Mouse (Mus musculus) spleen, embryonic (tissue): Measurements from ENCODE around the gene Olfr111.
"Not testable (repeated sequence)": the region's sequence is repeated elsewhere in the genome, so short reads cannot be mapped to it uniquely, and the experiment has no call there.

Source experiments
- CTCF ChIA-PET: fragments of 350-600 bp; sonication (Branson Sonifier 250); formaldehyde crosslinking; loops from one replicate; lab custom pipeline; 2022; lab: Charles Lee

The Olfr111 gene

DNA sequence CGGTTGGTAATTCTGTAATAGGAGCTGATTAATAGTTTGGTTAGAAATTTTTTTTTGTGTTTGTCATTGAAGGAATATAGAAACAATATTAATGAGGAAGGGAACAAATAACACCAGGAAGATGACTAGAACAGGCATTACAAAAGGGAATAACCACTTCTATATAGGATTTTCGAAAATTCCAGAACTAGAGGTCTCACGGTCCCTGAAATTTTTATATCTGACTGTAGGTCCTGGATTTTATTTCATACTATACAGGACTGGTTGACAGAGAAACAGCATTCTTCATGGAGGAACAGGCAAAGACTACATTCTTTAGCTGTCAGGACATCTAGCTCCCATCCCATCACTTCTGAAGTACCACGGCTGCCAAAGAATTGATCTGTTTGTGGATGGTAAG, at the start of gene Olfr111:
Gene Olfr111 (plus strand): TSS at position 301 of the 400 bp plus-strand sequence.
- CTCF ChIA-PET = no interaction called here

- CTCF ChIA-PET = no interaction called here
Observed at GRCm38 (mm10) chr17:37458616-37459015, 49.2 kb upstream of the Olfr111 start, which contains the start of gene Olfr109. TSS of gene Olfr109 (plus strand) at chr17:37458916.

- CTCF ChIA-PET = no interaction called here
Observed at GRCm38 (mm10) chr17:37483452-37483851, 24.4 kb upstream of the Olfr111 start, which contains the start of gene H2-M2. TSS of gene H2-M2 (minus strand) at chr17:37483552.

DNA sequence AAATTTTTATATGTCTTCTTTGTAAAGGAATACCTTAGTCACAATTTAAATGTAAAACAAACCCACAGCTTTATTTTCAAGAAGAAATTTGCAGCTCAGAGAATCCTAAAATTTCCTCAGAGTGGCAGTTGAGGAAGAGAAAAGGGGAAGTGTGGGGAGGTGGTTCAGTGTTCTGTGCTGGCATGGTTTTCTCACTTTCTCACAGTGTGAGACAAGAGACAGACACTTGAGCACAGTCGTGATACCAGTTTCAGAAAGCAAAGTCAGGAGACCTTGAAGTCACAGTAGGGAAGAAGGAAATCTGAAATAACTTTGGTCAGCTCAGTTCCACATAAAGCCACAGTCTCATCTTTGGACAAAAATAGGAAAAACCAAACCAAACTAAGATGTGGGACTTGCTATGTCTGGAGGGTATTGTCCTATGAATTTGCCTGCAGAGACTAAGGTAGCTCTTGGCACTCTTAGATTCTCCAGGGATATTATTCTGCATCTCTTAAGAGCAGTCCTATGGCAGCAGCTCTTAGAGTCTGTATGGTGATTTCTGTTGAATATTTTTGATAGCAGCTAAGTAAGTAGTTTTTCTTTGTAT, 15.8 kb upstream of the Olfr111 start, which contains the start of gene Olfr110:
Gene Olfr110 (plus strand): TSS at position 539 of the 589 bp plus-strand sequence.
- CTCF ChIA-PET = no interaction called here

DNA sequence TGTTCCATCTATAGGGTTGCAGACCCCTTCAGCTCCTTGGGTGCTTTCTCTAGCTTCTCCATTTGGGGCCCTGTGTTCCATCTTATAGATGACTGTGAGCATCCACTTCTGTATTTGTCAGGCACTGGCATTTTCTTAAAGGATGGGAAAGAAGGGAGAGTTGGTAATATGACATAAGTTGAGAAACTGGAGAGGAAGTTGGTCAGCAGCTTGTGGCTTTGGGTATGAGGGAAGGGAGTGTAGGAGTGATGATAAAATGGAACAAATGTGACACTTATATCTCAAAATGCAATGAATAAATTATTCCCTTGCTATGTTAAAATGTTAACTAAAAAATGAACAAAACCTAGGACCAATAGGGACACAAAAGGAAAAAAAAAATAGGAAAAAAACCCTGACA, 16.8 kb downstream of the Olfr111 start:
- CTCF ChIA-PET = not testable (repeated sequence)

DNA sequence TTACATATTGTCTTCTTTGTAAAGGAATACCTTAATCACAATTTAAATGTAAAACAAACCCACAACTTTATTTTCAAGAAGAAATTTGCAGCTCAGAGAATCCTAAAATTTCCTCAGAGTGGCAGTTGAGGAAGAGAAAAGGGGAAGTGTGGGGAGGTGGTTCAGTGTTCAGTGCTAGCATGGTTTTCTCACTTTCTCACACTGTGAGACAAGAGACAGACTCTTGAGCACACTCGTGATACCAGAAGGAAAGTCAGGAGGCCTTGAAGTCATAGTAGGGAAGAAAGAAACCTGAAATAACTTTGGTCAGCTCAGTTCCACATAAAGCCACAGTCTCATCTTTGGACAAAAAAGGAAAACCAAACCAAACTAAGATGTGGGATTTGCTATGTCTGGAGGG, 17.6 kb downstream of the Olfr111 start:
- CTCF ChIA-PET = not testable (repeated sequence)

- CTCF ChIA-PET = no interaction called here
Observed at GRCm38 (mm10) chr17:37535173-37535572, 27.3 kb downstream of the Olfr111 start.

DNA sequence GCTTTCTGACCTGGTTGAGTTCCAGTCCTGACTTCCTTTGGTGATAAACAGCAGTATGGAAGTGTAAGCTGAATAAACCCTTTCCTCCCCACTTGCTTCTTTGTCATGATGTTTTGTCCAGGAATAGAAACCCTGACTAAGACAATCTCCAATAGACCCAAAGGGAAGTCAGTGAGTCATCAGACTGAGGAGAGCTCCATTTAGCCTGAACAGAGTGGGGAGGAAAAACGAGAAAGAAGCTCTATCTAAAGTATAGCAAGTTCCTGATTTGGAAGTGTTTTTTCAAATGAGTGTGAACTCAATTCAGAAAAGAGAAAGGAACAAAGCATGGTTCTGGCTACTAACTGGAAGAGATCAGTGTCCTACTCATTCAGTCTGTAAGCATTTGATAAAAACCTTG, 30.6 kb downstream of the Olfr111 start:
- CTCF ChIA-PET = not testable (repeated sequence)

DNA sequence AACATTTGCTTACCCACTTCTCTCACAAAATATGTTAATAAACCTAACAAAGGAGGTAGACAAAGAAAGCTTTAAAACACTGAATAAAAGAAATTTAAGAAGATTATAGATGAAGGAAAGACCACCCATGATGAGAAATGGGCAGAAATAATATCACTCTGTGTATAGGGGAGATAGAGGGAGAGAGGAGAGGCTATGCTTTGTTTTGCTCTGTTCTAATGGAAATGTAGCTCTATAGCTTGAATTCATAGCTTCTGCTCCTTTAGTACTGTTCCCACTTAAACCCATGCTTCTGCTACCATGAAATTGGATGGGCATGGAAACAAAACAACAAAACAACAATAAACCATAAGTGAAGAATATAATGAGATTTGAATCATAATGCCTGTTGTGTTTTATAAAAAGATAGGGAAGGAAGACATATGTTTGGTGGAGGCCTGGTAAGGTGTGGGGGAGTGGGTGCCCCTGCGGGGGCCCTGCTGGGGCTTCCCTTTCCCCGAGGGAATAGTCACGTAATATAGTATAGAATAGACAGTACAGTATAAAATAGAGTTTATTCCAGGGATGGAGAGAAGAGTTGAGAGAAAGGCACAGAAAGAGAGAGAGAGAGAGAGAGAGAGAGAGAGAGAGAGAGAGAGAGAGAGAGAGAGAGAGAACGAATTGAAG, 33.8 kb downstream of the Olfr111 start:
- CTCF ChIA-PET = no interaction called here

DNA sequence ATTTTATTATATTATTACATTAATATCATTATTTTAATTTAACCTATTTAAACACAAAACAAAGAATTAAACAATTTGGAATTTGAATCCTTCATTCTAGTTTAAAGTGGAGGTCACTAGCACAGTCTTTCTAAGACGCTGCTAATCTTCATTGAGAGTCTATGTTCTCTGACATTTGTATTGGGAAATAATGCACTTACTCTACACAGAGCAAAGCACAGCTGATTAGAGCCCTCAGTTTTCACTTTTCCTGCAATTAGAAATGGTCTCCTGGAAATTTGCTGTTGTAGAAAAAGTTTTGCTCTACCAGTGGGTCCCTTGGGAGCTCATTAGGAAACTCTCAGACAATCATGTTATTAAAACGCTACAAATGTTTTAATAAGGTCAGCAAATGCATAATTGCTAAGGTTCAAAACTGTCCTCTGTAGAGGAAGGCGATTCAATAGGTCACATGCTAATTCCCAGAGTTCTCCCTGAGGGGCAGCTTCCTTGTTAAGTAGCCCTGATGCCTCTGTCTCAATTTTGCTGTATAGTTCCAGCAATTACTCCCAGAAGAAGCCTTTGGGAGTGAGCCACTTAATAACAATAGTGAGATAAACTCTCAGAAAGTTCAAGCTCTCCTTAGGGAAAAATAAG, 36.1 kb downstream of the Olfr111 start:
- CTCF ChIA-PET = no interaction called here

- CTCF ChIA-PET = no interaction called here
Observed at GRCm38 (mm10) chr17:37558913-37559615, 51.2 kb downstream of the Olfr111 start.

- CTCF ChIA-PET = no interaction called here
Observed at GRCm38 (mm10) chr17:37569351-37569750, 61.5 kb downstream of the Olfr111 start, which contains the start of gene Olfr112. TSS of gene Olfr112 (minus strand) at chr17:37569451.

DNA sequence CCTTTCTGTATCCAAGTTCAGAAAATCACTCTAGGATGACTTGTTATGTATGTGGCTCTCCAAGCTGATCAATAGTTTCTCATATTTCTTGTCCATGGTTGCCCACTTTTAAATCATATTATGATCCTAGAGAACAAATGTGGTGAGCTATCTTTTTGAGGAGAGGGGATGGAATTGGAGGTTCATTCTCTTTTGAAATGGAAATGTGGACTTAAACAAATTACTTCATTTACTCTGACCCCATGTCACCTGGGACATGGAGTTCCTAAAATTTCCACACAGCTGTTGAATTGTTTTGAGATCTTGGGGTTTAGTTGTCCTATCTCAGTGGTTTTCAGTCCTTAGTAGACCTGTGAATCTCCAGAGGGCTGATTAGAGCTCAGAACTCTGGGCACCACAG, 69.7 kb downstream of the Olfr111 start, which contains the start of gene Olfr113:
Gene Olfr113 (minus strand): TSS at position 101 of the 400 bp plus-strand sequence.
- CTCF ChIA-PET = no interaction called here
